Mouse (Mus musculus) cerebellum, adult 2 months (tissue): ENCODE data around the gene Slc16a14. TPM values are rescaled to one million over a fixed set of nuclear protein-coding genes. Genes with fewer than 3 reads are reported as not detected.

Experiments used
- DNase-seq, 2 experiments: peaks; one replicate each; pipeline ENCODE4 v3.0.0; 2021
- H3K27ac ChIP-seq: fragments of 200-500 bp; 2 replicates; pipeline ENCODE4 v1.5.1; 2012; ENCODE audit warnings: low read length, control low read depth, inconsistent platforms; ENCODE audit not compliant: insufficient read depth
- H3K27me3 ChIP-seq: fragments of 200-500 bp; 2 replicates; pipeline ENCODE4 v1.6.1; 2012; ENCODE audit warnings: inconsistent platforms, mild to moderate bottlenecking, low read length, moderate library complexity; ENCODE audit not compliant: control insufficient read depth, insufficient read depth
- H3K4me1 ChIP-seq: fragments of 200-500 bp; 2 replicates; pipeline ENCODE4 v1.6.1; 2011; ENCODE audit warnings: low read length; ENCODE audit not compliant: control insufficient read depth, insufficient read depth
- H3K4me3 ChIP-seq: fragments of 200-500 bp; replicated peaks from 2 replicates; pipeline ENCODE3; 2011; ENCODE audit warnings: mild to moderate bottlenecking, low read depth, low read length, control low read depth; ENCODE audit not compliant: insufficient read depth
- CTCF ChIP-seq: fragments of 200-500 bp; IDR thresholded peaks from 2 replicates; pipeline ENCODE4 v1.5.1; 2011; ENCODE audit warnings: low read depth, mild to moderate bottlenecking, control low read depth, low read length, moderate library complexity, borderline replicate concordance; ENCODE audit not compliant: insufficient read depth
- POLR2A ChIP-seq: fragments of 200-500 bp; IDR thresholded peaks from 2 replicates; pipeline ENCODE4 v1.6.1; 2011; ENCODE audit warnings: low read length, control low read depth, borderline replicate concordance; ENCODE audit not compliant: insufficient read depth
- WGBS: fragments of 180-500 bp; shearing (Covaris S2); methylation state at CpG from one replicate; pipeline ENCODE4 v1.1.7; 2018; 5-methylcytosine and 5-hydroxymethylcytosine counted together
- polyA plus RNA-seq: library from polyadenylated mRNA; depleted of rRNA; stranded (reverse); fragments of >200 nt; gene quantifications from 2 replicates; pipeline ENCODE4 v1.2.3, GENCODE M21; 2012

The Slc16a14 gene
- polyA plus RNA-seq, 1 experiment, result 4.9 TPM

DNA sequence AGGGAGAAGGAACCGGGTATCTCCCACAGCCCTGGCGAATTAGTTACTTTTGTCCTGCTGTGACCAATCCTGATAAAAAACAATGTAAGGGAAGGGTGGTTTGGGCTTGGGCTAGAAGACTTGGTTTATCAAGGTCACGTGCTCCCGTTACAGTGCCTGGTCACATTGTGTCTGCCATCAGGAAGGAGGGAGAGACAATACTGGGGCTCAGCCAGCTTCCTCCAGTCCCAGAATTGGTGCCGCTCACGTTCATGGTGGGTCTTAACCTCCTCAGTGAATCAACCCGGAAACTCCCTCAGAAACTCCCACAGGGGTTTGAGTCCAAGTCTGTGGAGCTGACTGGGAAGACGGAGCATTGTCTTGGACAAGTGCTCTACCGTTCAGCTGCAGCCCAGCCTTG, 9.3 kb downstream of the Slc16a14 start:
- H3K27ac ChIP-seq, result no peak overlapping the region
- WGBS, result 71% methylated on average over 9 of the region's 9 CpGs
- H3K4me3 ChIP-seq, result no peak overlapping the region
- H3K27me3 ChIP-seq, result no peaks in the 10 kb centered on the region
- H3K4me1 ChIP-seq, result no peaks in the 10 kb centered on the region; the same call in 1 of the 2 replicates
- TF ChIP-seq CTCF, result no peak
- no peak for TF ChIP-seq POLR2A
- no peak for DNase-seq

DNA sequence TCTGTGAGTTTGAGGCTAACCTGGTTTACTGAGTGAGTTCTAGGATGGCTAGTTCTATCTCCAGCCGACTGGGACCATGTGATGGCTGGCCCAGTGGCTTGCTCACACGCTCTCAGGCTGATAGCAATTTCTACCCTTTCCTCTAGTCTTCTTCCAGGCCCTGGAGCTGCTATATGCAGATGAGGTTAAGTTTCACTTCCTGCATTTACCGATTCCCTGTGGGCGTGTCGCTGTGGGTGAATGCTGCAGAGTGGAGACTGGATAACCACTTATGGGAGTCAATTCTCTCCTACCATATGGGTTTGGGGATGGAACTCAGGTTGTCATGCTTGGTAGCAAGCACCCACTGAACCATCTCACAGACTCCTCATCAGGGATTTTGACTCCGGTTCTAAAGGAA, 10.8 kb downstream of the Slc16a14 start:
- 86% methylated on average over 6 of the region's 6 CpGs for whole genome bisulfite sequencing
- H3K27ac ChIP-seq, result no peak overlapping the region
- DNase-seq, result no peak

DNA sequence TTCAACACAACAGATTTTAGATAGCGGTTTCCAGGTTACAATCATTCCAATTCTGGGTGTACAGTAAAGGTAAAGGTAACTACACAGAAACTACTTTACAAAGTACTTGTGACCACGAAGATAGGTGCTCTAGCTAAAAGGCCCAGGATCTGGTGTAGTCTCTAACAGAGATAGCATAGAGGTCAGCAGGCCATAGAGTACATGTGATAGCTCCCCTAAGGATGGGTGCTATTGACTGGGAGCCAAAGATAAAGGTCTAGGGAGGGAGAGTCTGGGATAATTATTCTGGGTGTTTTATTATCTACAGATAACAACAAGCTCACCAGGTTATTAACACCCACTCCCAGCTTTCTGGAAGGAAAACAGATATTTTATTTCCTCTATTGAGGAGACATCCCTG, 11.5 kb downstream of the Slc16a14 start:
- 89% methylated on average over 2 of the region's 2 CpGs for whole genome bisulfite sequencing
- Histone ChIP-seq H3K27me3 (no peaks in the 10 kb centered on the region), H3K27ac (no peak overlapping the region), H3K4me3 (no peak overlapping the region), H3K4me1 (no peaks in the 10 kb centered on the region; the same call in 1 of the 2 replicates)
- DNase-seq, result no peak
- no peak for TF ChIP-seq POLR2A
- TF ChIP-seq CTCF, result no peak

More for the DNA sequence above, 10.8 kb downstream of the Slc16a14 start:
- Histone ChIP-seq H3K27me3 (no peaks in the 10 kb centered on the region), H3K4me1 (no peaks in the 10 kb centered on the region; the same call in 1 of the 2 replicates), H3K4me3 (no peak overlapping the region)
- TF ChIP-seq CTCF (no peak), POLR2A (no peak)

DNA sequence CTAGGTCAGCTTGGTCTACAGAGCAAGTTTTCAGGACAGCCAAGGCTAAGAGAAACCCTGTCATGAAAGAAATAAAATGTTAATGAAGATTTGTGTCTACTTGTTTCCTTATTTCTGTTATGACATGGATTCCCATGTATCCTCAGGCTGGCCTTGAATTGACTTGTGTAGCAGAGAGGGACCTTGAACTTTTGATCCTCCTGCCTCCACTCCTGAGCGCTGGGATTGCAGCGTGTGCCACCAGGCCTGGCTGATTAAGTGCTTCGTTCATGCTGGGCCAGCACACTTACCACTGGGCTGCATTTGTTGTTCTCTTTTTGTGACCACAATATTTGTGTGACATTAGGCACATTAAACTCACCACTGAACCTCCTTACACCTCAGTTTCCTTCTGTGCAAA, 16.1 kb downstream of the Slc16a14 start:
- TF ChIP-seq POLR2A (no peak), CTCF (no peak)
- H3K27me3 ChIP-seq, result no peaks in the 10 kb centered on the region
- H3K27ac ChIP-seq, result no peak overlapping the region
- 98% methylated on average over 3 of the region's 3 CpGs for WGBS
- DNase-seq, result no peak
- H3K4me1 ChIP-seq, result no peaks in the 10 kb centered on the region
- no peak overlapping the region for H3K4me3 ChIP-seq

DNA sequence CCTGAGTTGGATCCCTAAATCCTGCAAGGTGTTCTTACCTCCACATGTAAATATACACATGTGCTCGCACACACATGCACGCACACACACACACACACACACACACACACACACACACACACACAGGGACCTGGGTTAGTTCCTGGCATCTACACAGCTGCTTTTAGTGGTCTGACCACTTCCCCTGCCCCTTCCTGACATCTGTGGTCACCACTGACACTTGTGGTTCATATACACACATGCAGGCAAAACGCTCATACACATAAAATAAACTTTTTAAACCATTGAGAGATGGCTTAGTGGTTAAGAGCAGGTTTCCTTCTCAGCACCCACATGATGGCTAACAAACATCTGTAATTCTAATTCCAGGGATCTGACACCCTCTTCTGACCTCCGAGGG, 19.9 kb downstream of the Slc16a14 start:
- Histone ChIP-seq H3K27ac (no peak overlapping the region), H3K27me3 (no peaks in the 10 kb centered on the region), H3K4me1 (no peaks in the 10 kb centered on the region), H3K4me3 (no peak overlapping the region)
- WGBS, result 92% methylated on average over 4 of the region's 4 CpGs
- TF ChIP-seq POLR2A (no peak), CTCF (no peak)
- DNase-seq, result no peak

DNA sequence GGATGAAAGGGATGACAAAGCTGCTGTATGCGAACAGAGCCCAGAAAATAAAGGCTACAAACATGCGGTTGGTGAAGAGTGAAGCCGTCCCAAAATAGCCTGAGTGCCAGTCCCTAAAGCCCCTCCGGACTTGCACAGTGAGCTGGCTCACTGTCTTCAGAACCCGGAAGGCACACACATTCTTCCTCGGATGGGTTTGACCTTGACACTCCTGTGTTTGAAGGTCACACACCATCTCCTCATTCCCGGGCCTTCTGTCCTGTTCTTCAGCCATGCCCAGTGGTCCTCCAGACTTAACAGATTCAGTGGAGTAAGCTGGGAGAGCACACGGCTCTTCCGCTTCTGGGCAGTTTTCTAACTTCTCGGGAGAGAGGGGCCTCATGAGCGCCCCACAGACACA, 22.4 kb downstream of the Slc16a14 start:
- 94% methylated on average over 11 of the region's 11 CpGs for WGBS
- no peak for TF ChIP-seq POLR2A
- no peak for TF ChIP-seq CTCF
- Histone ChIP-seq H3K27ac (no peak overlapping the region), H3K4me1 (no peaks in the 10 kb centered on the region), H3K4me3 (no peak overlapping the region), H3K27me3 (no peaks in the 10 kb centered on the region)
- DNase-seq, result no peak

DNA sequence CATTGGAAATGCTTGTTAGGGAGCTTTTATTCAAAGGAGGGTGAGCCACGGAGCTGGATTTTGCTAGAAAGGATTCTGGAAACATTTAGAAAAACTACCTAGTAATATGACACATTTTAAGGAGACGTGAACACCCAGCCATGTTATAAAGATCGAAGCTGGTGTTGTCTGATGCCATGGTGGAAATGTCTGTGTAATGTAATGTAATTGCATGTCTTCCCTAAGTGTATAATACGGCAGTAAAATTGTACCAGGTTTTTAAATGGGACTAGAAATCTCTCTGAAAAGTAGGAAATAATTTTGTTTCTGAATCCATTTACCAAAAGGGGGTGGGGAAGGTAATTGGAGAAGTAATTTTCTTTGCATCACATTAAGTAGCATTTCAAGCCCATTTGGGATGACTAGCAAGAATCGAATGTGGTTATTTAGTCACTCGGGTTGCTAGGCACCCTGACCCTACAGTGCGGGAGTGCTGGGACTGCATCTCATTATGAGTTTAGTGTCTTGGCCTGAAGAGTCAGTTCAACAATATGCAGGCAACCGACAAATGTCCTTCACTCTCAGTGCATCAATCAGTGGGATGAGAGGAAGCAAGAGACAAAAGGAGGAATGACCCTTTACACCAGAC, 24.6 kb downstream of the Slc16a14 start:
- no peak overlapping the region for H3K4me3 ChIP-seq
- no peaks in the 10 kb centered on the region for H3K4me1 ChIP-seq
- H3K27ac ChIP-seq, result no peak overlapping the region
- no peak for TF ChIP-seq POLR2A
- no peak for TF ChIP-seq CTCF
- DNase-seq, result no peak
- 49% methylated on average over 8 of the region's 8 CpGs for WGBS
- no peaks in the 10 kb centered on the region for H3K27me3 ChIP-seq

DNA sequence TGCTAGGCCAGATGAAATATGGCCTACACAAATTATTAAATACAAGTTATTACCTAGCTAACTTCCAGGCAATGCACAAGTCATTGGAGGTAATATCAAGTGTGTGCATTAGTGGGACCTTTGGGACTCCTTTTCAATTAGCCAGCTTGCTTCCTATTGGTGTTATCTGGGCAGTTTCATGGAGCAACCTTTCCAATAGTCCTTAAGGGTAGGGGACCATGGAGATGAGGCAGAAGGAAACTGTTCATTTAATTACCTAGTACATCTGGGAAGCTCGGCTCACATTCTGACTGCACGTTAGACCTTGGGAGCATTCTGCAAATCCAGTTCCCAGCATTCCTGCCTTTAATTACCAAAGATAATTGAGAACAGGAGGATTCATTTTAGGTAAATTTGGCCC, 30.5 kb downstream of the Slc16a14 start:
- 90% methylated on average over 2 of the region's 2 CpGs for WGBS
- no peak for DNase-seq
- no peaks in the 10 kb centered on the region for H3K4me1 ChIP-seq
- H3K4me3 ChIP-seq, result no peak overlapping the region
- no peaks in the 10 kb centered on the region for H3K27me3 ChIP-seq
- TF ChIP-seq POLR2A, result no peak
- TF ChIP-seq CTCF, result no peak
- H3K27ac ChIP-seq, result no peak overlapping the region
